ENCODE assay signal across 9 mouse cellular contexts in the genomic region with DNA sequence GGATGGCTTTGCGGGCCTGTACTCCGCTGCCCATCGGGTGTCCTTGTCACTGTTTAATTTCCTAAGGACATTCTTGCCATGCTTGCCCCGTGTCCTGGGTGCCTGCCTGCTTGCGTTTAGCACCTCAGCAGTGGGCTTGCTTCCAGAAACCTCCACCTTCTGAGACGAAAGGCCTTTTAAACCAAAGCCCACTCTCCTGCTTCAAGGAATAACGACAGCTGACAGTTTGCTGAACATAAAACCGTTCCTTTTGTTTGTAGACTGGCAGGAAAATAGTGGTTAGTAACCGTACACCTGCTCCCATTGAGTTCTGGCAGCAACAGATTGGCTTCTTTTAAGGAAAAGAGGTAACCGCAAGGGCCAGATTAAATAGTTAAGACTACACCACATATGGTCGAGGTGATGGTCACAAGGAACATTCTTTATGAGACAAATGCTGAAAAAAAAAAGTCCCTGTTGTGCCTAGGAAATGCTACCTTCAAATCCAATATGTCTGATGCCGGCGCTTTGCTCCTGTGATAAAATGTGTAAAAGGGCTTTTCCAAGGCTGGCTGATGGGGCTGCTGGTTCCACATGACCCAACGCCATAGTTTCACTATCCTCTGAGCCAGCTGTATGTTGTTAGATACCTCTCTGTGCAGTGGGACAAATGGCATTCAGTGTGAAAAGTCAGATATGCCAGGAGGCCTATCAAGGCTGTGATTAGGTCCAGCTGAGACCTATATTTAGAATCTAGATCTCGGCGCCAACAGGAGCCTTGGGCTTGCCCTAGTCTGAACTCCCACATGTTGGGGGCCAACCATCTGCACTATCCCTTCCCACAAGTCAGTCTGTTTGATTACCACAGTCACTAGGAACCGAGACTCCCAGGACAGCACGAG. TPM values are rescaled to one million over a fixed set of nuclear protein-coding genes. Genes with fewer than 3 reads are reported as not detected.
DNase-seq lines count a peak whose midpoint lies in the region; ATAC-seq and TF ChIP-seq lines count a peak whose summit lies in the region.
"Had no signal": no experiment of that assay in that cellular context is flagged by ENCODE, and none has a peak within 500 bp of the region (broad histone marks: within the 10 kb centered on the region; RNA-seq: fewer than 3 reads in every experiment).

No protein-coding gene starts in this region.

- no peak overlapping the region for H3K4me3 ChIP-seq in lung, postnatal 0 days (ENCODE audit: low read depth, low read length)
- H3K4me3 ChIP-seq in forebrain, embryonic 12.5 days (replicated peaks): no peak overlapping the region
- no peak overlapping the region for H3K4me3 ChIP-seq in limb, embryonic 12.5 days (replicated peaks)
- H3K4me3 ChIP-seq in olfactory bulb, adult 2 months (ENCODE audit: insufficient read depth, low read depth, low read length): no peak overlapping the region
- H3K4me3 ChIP-seq: megakaryocyte, embryonic 14.5 days had no signal

- peak; percentile 27 for DNase-seq in lung, postnatal 0 days (ENCODE audit: low spot score)
- no peak for DNase-seq in lung, postnatal 36 days
- DNase-seq in spleen, postnatal 10 days (ENCODE audit: low spot score in 2 of 2): no peak
- no peak for DNase-seq in layer of hippocampus, adult 8-10 months (ENCODE audit: low spot score in 2 of 2)
- DNase-seq in layer of hippocampus, postnatal 14 days (ENCODE audit: low spot score in 2 of 2): no peak

- H3K9me3 ChIP-seq in lung, postnatal 0 days (ENCODE audit: low read length): no peaks in the 10 kb centered on the region
- H3K9me3 ChIP-seq in forebrain, embryonic 12.5 days: no peaks in the 10 kb centered on the region
- H3K9me3 ChIP-seq in limb, embryonic 12.5 days: no peaks in the 10 kb centered on the region
- H3K9me3 ChIP-seq: megakaryocyte, embryonic 14.5 days had no signal

- H3K27me3 ChIP-seq in lung, postnatal 0 days (replicated peaks; ENCODE audit: insufficient read depth, low read length): no peaks in the 10 kb centered on the region
- no peaks in the 10 kb centered on the region for H3K27me3 ChIP-seq in forebrain, embryonic 12.5 days
- H3K27me3 ChIP-seq in limb, embryonic 12.5 days: no peaks in the 10 kb centered on the region

- H3K4me1 ChIP-seq in lung, postnatal 0 days (ENCODE audit: insufficient read depth, low read depth, low read length): peaks cover 33% of the 10 kb centered on the region
- H3K4me1 ChIP-seq in forebrain, embryonic 12.5 days: peaks cover 69% of the 10 kb centered on the region
- H3K4me1 ChIP-seq in limb, embryonic 12.5 days (replicated peaks): peaks cover 78% of the 10 kb centered on the region
- peaks cover 54% of the 10 kb centered on the region for H3K4me1 ChIP-seq in olfactory bulb, adult 2 months (ENCODE audit: control insufficient read depth, insufficient read depth, low read length)

- TF ChIP-seq POLR2A in olfactory bulb, adult 2 months (IDR thresholded peaks at IDR 0.05; ENCODE audit: insufficient read depth, low read depth, low read length): no peak

- WGBS in lung, postnatal 0 days: 50% methylated on average over 18 of the region's 18 CpGs
- 58% methylated on average over 18 of the region's 18 CpGs for WGBS in forebrain, embryonic 12.5 days
- WGBS in limb, embryonic 12.5 days: 50% methylated on average over 18 of the region's 18 CpGs
- WGBS in olfactory bulb, adult 2 months: 63% methylated on average over 18 of the region's 18 CpGs

- TF ChIP-seq EP300 in lung, postnatal 0 days (IDR thresholded peaks at IDR 0.05): no peak

- H3K36me3 ChIP-seq in lung, postnatal 0 days (ENCODE audit: insufficient read depth, low read length): no peaks in the 10 kb centered on the region
- no peaks in the 10 kb centered on the region for H3K36me3 ChIP-seq in forebrain, embryonic 12.5 days (replicated peaks)
- H3K36me3 ChIP-seq in limb, embryonic 12.5 days: no peaks in the 10 kb centered on the region

- ATAC-seq in lung, postnatal 0 days: 0 out of 2 replicates have a peak, but pooled peaks have one; percentile 9
- ATAC-seq in forebrain, embryonic 12.5 days (ENCODE audit: low FRiP score): no peak
- no peak for ATAC-seq in limb, embryonic 12.5 days (ENCODE audit: insufficient number of reproducible peaks, insufficient read depth, low FRiP score, low TSS enrichment, low read depth)

- peak overlapping the region; percentile 5; the same call in 1 of the 2 replicates for H3K27ac ChIP-seq in lung, postnatal 0 days (ENCODE audit: low read length)
- H3K27ac ChIP-seq in forebrain, embryonic 12.5 days: peak overlapping the region; percentile 81
- H3K27ac ChIP-seq in limb, embryonic 12.5 days: peak overlapping the region; percentile 74
- H3K27ac ChIP-seq in olfactory bulb, adult 2 months (ENCODE audit: insufficient read depth, low read depth, low read length): peak overlapping the region; percentile 85

- H3K4me2 ChIP-seq in lung, postnatal 0 days (replicated peaks; ENCODE audit: low read depth, low read length): no peak overlapping the region
- no peak overlapping the region for H3K4me2 ChIP-seq in forebrain, embryonic 12.5 days
- no peak overlapping the region for H3K4me2 ChIP-seq in limb, embryonic 12.5 days

- no peak for TF ChIP-seq CTCF in lung, postnatal 0 days (IDR thresholded peaks at IDR 0.05)
- TF ChIP-seq CTCF in olfactory bulb, adult 2 months (IDR thresholded peaks at IDR 0.05; ENCODE audit: insufficient read depth, low read depth, low read length): no peak

- H3K9ac ChIP-seq in lung, postnatal 0 days (replicated peaks; ENCODE audit: low read depth): no peak overlapping the region
- no peak overlapping the region for H3K9ac ChIP-seq in forebrain, embryonic 12.5 days
- no peak overlapping the region for H3K9ac ChIP-seq in limb, embryonic 12.5 days (replicated peaks)

RNA-seq across cellular contexts. Expression of a gene that starts 14.2 kb away (rescaled TPM):
- 26.9 and 35.3 TPM in 2 replicates for polyA plus RNA-seq in lung, postnatal 0 days (2015; fragmentation: Nextera tagmentation; extraction: Ambion mirVana)
- polyA plus RNA-seq in forebrain, embryonic 12.5 days (2016; fragmentation: Nextera tagmentation; extraction: Ambion mirVana): 16.2 and 16.5 TPM in 2 replicates
- 8.9 and 10.9 TPM in 2 replicates for polyA plus RNA-seq in limb, embryonic 12.5 days (2016; fragmentation: Nextera tagmentation; extraction: Ambion mirVana)
- polyA plus RNA-seq in olfactory bulb, adult 2 months (2012; ENCODE audit: insufficient read depth, insufficient read length, low replicate concordance, missing spikeins): not detected in 2 replicates
- total RNA-seq in layer of hippocampus, adult 8-10 months (2022): 10 to 100 TPM; 75.8 to 84.4 (median 81.0) TPM
- 10 to 100 TPM; 37.4 to 40.6 TPM for total RNA-seq in layer of hippocampus, postnatal 14 days (2021)

RNA-seq across cellular contexts. Expression of a gene that starts 57.8 kb away (rescaled TPM):
- not detected in 2 replicates for polyA plus RNA-seq in lung, postnatal 0 days (2015; fragmentation: Nextera tagmentation; extraction: Ambion mirVana)
- 0.88 TPM in 1 of 2 replicates, not detected in the other for polyA plus RNA-seq in forebrain, embryonic 12.5 days (2016; fragmentation: Nextera tagmentation; extraction: Ambion mirVana)
- polyA plus RNA-seq in limb, embryonic 12.5 days (2016; fragmentation: Nextera tagmentation; extraction: Ambion mirVana): not detected in 2 replicates
- not detected in 2 replicates for polyA plus RNA-seq in olfactory bulb, adult 2 months (2012; ENCODE audit: insufficient read depth, insufficient read length, low replicate concordance, missing spikeins)
- not detected for total RNA-seq in layer of hippocampus, adult 8-10 months (2022)
- total RNA-seq in layer of hippocampus, postnatal 14 days (2021): not detected

Comparison
In these comparisons a context has a peak if more than half of its experiments do, and no peak if none do; other contexts are left out.
1. H3K27ac ChIP-seq: peak in every context shown above with its lines; median percentile 85 in olfactory bulb, adult 2 months; 81 in forebrain, embryonic 12.5 days; 74 in limb, embryonic 12.5 days; 5 in lung, postnatal 0 days.